Mouse (Mus musculus) bone marrow, adult 2 months (tissue): ENCODE measurements around the gene Mta3.

Experiments used
- CTCF ChIP-seq: fragments of 200-500 bp; IDR thresholded peaks from 2 replicates; pipeline ENCODE4 v1.5.1; 2011; ENCODE audit warnings: low read length, control low read depth; ENCODE audit not compliant: control insufficient read depth, insufficient read depth
- POLR2A ChIP-seq: fragments of 200-500 bp; IDR thresholded peaks from 2 replicates; pipeline ENCODE4 v1.6.1; 2011; ENCODE audit warnings: low read depth, mild to moderate bottlenecking, control low read depth, low read length, borderline replicate concordance; ENCODE audit not compliant: control insufficient read depth

DNA sequence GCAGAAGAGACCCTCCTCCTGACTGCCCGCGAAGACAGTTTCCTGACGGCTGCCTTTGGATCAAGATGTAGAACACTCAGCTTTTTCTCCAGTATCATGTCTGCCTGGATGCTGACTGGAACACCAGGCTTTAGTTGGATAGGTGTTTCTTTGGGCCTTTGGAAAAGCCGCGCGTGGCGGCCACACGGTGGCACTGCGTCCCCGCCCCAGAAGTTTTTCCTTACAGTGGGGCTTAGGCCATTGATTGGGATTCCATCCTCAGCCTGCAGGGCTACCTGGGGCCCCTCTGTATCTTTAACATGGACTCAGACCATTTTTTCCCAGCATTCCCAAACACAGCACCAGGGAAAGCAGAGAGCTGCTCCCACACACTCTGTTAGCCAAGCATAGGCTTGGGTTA lies 160.6 kb downstream of the Mta3 start:
- no peak for TF ChIP-seq POLR2A
- peak; percentile 32; the same call in 1 of the 2 replicates for TF ChIP-seq CTCF
